Mouse (Mus musculus): ENCODE results near the gene Spon1. TPM values are rescaled to one million over a fixed set of nuclear protein-coding genes. Genes with fewer than 3 reads are reported as not detected.

Spon1 gene
- polyA plus RNA-seq (2015; fragmentation: Nextera tagmentation; extraction: Ambion mirVana), result 3.2 and 3.6 TPM in 2 replicates

DNA sequence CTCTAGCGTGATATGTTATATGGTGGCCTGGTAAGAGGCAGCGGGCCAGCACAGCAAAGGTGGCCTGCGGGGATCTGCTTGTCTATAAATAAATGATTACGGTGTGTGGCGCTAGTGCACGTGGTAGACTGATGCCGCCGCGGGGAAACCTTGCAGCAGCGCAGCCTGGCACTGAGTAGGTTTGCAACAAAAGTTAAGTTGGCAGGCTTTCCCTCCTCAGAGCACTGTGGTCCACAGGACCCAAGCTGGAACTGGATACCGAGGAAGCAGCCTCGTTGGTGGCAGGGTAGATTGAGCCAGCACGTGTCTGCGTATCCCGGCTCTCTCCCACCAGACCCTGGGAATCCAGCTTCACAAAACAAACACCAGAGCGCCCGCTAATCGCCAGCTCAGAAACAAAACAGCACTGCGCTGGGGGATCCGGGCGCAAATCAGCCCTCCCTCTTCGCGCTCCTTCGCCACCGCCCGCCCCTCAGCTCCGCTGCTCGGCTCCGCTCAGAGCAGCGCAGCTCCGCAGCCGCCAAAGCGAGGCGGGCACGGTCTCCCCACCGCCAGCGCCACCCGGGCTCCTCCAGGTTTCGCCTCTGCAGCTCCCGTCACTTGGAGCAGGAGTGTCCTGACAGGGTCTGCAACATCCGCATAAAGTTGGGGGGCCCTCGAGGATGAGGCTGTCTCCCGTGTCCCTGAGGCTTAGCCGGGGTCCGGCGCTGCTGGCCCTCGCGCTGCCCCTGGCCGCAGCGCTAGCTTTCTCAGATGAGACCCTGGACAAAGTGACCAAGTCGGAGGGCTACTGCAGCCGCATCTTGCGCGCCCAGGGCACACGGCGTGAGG, at the start of gene Spon1:
Gene Spon1 (plus strand): TSS at position 332 of the 831 bp plus-strand sequence.
- Histone ChIP-seq H3K36me3 (ENCODE audit: control insufficient read depth, insufficient read depth) (no peaks in the 10 kb centered on the region), H3K4me1 (replicated peaks; ENCODE audit: control insufficient read depth, insufficient read depth, low read length) (no peaks in the 10 kb centered on the region), H3K9ac (ENCODE audit: low read depth, low read length) (peak within 1 kb of the TSS; percentile 26; the same call in 1 of the 2 replicates), H3K27me3 (replicated peaks; ENCODE audit: control insufficient read depth, insufficient read depth, low read length) (peaks cover 26% of the 10 kb centered on the region), H3K27ac (ENCODE audit: low read depth, low read length) (no peak within 1 kb of the TSS), H3K4me3 (ENCODE audit: low read depth, low read length) (peak within 1 kb of the TSS; percentile 50), H3K4me2 (replicated peaks; ENCODE audit: low read depth) (peak within 1 kb of the TSS; percentile 94), H3K9me3 (ENCODE audit: control insufficient read depth) (no peaks in the 10 kb centered on the region)
- WGBS, result under 1% methylated on average over 56 of the region's 56 CpGs
- no peak for TF ChIP-seq CTCF (IDR thresholded peaks at IDR 0.05; ENCODE audit: low read depth)
- ATAC-seq, result peak; percentile 54; the same call in 1 of the 2 replicates

DNA sequence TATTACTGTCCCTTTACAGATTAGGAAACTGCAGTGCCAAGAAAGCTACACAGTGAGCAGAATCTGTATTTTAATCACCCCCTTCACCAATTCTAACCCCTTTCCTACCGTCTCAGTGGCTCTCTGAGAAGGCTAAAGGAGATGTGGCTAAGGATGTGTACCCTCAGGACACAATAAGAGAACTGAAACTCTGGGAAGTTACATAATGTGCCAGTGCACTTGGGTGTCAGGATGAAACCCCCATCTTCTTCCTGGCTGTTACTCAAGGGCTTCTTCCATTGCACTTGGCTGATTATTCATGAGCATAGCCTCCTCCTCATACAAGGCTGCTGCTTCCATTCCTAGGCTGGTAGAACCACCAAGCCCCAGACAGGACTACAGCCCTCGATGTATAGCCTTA, 43.8 kb upstream of the Spon1 start:
- no peaks in the 10 kb centered on the region for H3K27me3 ChIP-seq (replicated peaks; ENCODE audit: control insufficient read depth, insufficient read depth, low read length)
- H3K36me3 ChIP-seq (ENCODE audit: control insufficient read depth, insufficient read depth), result no peaks in the 10 kb centered on the region
- no peaks in the 10 kb centered on the region for H3K9me3 ChIP-seq (ENCODE audit: control insufficient read depth)
- no peak overlapping the region for H3K4me2 ChIP-seq (replicated peaks; ENCODE audit: low read depth)
- 78% methylated on average over 2 of the region's 2 CpGs for WGBS
- no peak for TF ChIP-seq CTCF (IDR thresholded peaks at IDR 0.05; ENCODE audit: low read depth)
- no peak overlapping the region for H3K9ac ChIP-seq (ENCODE audit: low read depth, low read length)
- no peak overlapping the region for H3K27ac ChIP-seq (ENCODE audit: low read depth, low read length)
- ATAC-seq, result no peak
- H3K4me1 ChIP-seq (replicated peaks; ENCODE audit: control insufficient read depth, insufficient read depth, low read length), result no peaks in the 10 kb centered on the region
- H3K4me3 ChIP-seq (ENCODE audit: low read depth, low read length), result no peak overlapping the region

DNA sequence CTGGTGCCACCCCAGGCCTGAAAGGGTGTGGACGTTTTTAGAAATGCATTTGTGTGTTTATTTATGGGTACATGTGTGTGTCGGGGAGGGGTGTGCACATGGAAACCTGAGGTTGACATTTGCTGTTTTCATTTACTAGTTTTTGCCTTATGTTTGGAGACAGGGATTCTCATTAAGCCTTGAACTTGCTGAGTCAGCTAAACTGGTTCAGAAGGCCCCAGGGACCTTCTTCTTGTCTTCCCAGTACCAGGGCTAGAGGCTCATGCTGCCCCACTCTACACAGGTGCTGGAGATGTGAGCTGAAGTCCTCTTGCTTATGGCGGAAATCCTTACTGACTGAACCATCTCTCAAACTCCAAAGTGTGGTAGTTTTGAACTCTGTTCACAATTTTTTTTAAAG, 41.9 kb upstream of the Spon1 start:
- Histone ChIP-seq H3K9ac (ENCODE audit: low read depth, low read length) (no peak overlapping the region), H3K4me2 (replicated peaks; ENCODE audit: low read depth) (no peak overlapping the region), H3K9me3 (ENCODE audit: control insufficient read depth) (no peaks in the 10 kb centered on the region), H3K36me3 (ENCODE audit: control insufficient read depth, insufficient read depth) (no peaks in the 10 kb centered on the region), H3K4me1 (replicated peaks; ENCODE audit: control insufficient read depth, insufficient read depth, low read length) (no peaks in the 10 kb centered on the region), H3K27ac (ENCODE audit: low read depth, low read length) (no peak overlapping the region), H3K27me3 (replicated peaks; ENCODE audit: control insufficient read depth, insufficient read depth, low read length) (no peaks in the 10 kb centered on the region), H3K4me3 (ENCODE audit: low read depth, low read length) (no peak overlapping the region)
- ATAC-seq, result no peak
- no peak for TF ChIP-seq CTCF (IDR thresholded peaks at IDR 0.05; ENCODE audit: low read depth)
- WGBS, result 72% methylated on average over 3 of the region's 3 CpGs

DNA sequence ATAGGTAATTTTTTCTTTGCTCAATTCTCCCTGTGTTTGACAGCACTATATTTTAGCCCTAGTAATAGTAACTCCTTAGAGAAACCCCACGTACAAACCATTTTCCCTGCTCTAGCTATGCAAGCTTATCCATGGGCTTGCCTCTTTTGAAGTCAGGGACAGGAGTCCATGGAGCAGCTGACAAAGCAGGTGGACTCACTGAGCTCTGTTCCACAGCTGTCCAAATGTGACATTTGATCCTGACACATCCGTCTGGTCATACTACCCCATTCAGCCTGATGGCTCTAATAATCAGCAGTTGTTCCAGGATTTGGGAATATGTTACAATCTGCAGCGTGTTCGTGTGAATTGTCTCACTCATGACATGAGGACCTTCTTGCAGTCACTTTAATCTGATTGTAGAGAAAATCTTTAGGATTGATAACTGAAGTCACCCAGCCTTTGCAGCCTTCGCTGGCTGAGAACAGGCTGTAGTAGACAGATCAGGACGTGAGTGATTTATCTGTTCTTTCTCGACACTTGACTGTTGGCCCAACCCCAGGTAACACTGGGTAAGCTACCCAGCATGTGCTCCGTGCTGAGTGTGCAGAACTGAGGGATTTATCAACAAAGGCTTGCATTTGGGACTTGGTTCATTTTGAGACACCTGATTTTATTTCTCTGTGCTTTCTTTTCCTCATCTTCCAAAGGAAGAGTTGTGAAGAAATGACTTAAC, 37.6 kb upstream of the Spon1 start:
- ATAC-seq, result no peak
- WGBS, result 75% methylated on average over 8 of the region's 8 CpGs
- no peak overlapping the region for H3K9ac ChIP-seq (ENCODE audit: low read depth, low read length)
- no peak overlapping the region for H3K4me3 ChIP-seq (ENCODE audit: low read depth, low read length)
- H3K27ac ChIP-seq (ENCODE audit: low read depth, low read length), result no peak overlapping the region
- no peaks in the 10 kb centered on the region for H3K27me3 ChIP-seq (replicated peaks; ENCODE audit: control insufficient read depth, insufficient read depth, low read length)
- no peak for TF ChIP-seq CTCF (IDR thresholded peaks at IDR 0.05; ENCODE audit: low read depth)
- no peaks in the 10 kb centered on the region for H3K4me1 ChIP-seq (replicated peaks; ENCODE audit: control insufficient read depth, insufficient read depth, low read length)
- H3K9me3 ChIP-seq (ENCODE audit: control insufficient read depth), result no peaks in the 10 kb centered on the region
- H3K4me2 ChIP-seq (replicated peaks; ENCODE audit: low read depth), result no peak overlapping the region
- no peaks in the 10 kb centered on the region for H3K36me3 ChIP-seq (ENCODE audit: control insufficient read depth, insufficient read depth)

DNA sequence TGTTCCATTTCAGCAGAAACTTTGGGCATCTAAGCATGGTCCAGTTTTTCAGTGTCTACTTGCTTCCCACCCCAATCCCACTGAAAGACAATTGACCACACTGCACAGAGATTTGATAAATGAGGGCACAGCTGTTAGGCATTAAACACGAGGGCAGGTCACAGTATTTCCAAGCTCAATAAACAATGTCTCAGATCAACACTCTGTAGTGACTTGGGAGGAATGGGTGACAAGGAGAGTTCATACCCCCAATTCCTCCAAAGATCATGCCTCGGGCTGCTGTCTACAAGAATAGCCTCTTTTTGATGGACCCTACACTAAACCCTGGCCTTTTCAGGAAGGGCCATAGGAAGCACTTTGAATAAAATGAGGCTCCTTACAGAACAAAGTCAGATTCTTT, 36.9 kb upstream of the Spon1 start:
- Histone ChIP-seq H3K4me1 (replicated peaks; ENCODE audit: control insufficient read depth, insufficient read depth, low read length) (no peaks in the 10 kb centered on the region), H3K27ac (ENCODE audit: low read depth, low read length) (no peak overlapping the region), H3K36me3 (ENCODE audit: control insufficient read depth, insufficient read depth) (no peaks in the 10 kb centered on the region), H3K4me3 (ENCODE audit: low read depth, low read length) (no peak overlapping the region), H3K27me3 (replicated peaks; ENCODE audit: control insufficient read depth, insufficient read depth, low read length) (no peaks in the 10 kb centered on the region), H3K9me3 (ENCODE audit: control insufficient read depth) (no peaks in the 10 kb centered on the region), H3K9ac (ENCODE audit: low read depth, low read length) (no peak overlapping the region), H3K4me2 (replicated peaks; ENCODE audit: low read depth) (no peak overlapping the region)
- TF ChIP-seq CTCF (IDR thresholded peaks at IDR 0.05; ENCODE audit: low read depth), result no peak
- no peak for ATAC-seq
- WGBS, result 45% methylated on average over 2 of the region's 2 CpGs

Measured in intestine, postnatal 0 days (tissue).